Comparison of ENCODE assay signal across 10 mouse cellular contexts in genomic region chr6:140337083-140337491, GRCm38 (mm10).
DNase-seq lines count a peak whose midpoint lies in the region; ATAC-seq and TF ChIP-seq lines count a peak whose summit lies in the region.
"Had no signal": no experiment of that assay in that cellular context is flagged by ENCODE, and none has a peak within 500 bp of the region (broad histone marks: within the 10 kb centered on the region; RNA-seq: fewer than 3 reads in every experiment).

No protein-coding gene starts in this region.

- H3K4me1 ChIP-seq in lung, embryonic 16.5 days (replicated peaks; ENCODE audit: control insufficient read depth, insufficient read depth, low read length): peaks cover 22% of the 10 kb centered on the region
- no peaks in the 10 kb centered on the region; the same call in 1 of the 2 replicates for H3K4me1 ChIP-seq in lung, adult 2 months (ENCODE audit: control insufficient read depth, insufficient read depth, low read length)
- H3K4me1 ChIP-seq in embryonic facial prominence, embryonic 13.5 days: peaks cover 28% of the 10 kb centered on the region
- 0 out of 2 replicates have a peak, but pooled peaks cover 7% of the 10 kb centered on the region for H3K4me1 ChIP-seq in intestine, embryonic 15.5 days (replicated peaks)
- H3K4me1 ChIP-seq in stomach, embryonic 14.5 days (ENCODE audit: control insufficient read depth, insufficient read depth, low read length): peaks cover 19% of the 10 kb centered on the region

- TF ChIP-seq POLR2A in lung, adult 2 months (IDR thresholded peaks at IDR 0.05; ENCODE audit: borderline replicate concordance, extremely low read depth, low read depth, low read length): no peak

- 19% methylated on average over 3 of the region's 3 CpGs for WGBS in lung, embryonic 16.5 days
- 31% methylated on average over 3 of the region's 3 CpGs for WGBS in lung, adult 2 months
- WGBS in embryonic facial prominence, embryonic 13.5 days: 19% methylated on average over 3 of the region's 3 CpGs
- 23% methylated on average over 3 of the region's 3 CpGs for WGBS in intestine, embryonic 15.5 days
- WGBS in stomach, embryonic 14.5 days: 0% methylated on average over 2 of the region's 3 CpGs

- H3K4me3 ChIP-seq in lung, embryonic 16.5 days (ENCODE audit: low read length): no peak overlapping the region
- H3K4me3 ChIP-seq in lung, adult 2 months (replicated peaks; ENCODE audit: extremely low read depth, low read depth, low read length): no peak overlapping the region
- H3K4me3 ChIP-seq in embryonic facial prominence, embryonic 13.5 days: no peak overlapping the region
- no peak overlapping the region for H3K4me3 ChIP-seq in intestine, embryonic 15.5 days (replicated peaks)
- no peak overlapping the region for H3K4me3 ChIP-seq in stomach, embryonic 14.5 days (ENCODE audit: low read depth, low read length)
- H3K4me3 ChIP-seq: heart, adult 2 months had no signal

- no peak for DNase-seq in lung, adult 2 months
- no peak for DNase-seq in cerebellum, postnatal 25 days
- no peak for DNase-seq in layer of hippocampus, postnatal 25 days (ENCODE audit: extremely low spot score in 1 of 2, low spot score in 1 of 2)
- DNase-seq: cerebellum, adult 11 months; thymus, adult 18-20 months had no signal

- H3K4me2 ChIP-seq in lung, embryonic 16.5 days (ENCODE audit: low read depth, low read length): peak overlapping the region; percentile 41; the same call in 1 of the 2 replicates
- peak overlapping the region; percentile 45 for H3K4me2 ChIP-seq in embryonic facial prominence, embryonic 13.5 days
- no peak overlapping the region for H3K4me2 ChIP-seq in intestine, embryonic 15.5 days (replicated peaks)
- peak overlapping the region; percentile 30 for H3K4me2 ChIP-seq in stomach, embryonic 14.5 days (replicated peaks; ENCODE audit: low read depth, low read length)

- H3K27ac ChIP-seq in lung, embryonic 16.5 days (ENCODE audit: low read length): peak overlapping the region; percentile 88
- H3K27ac ChIP-seq in embryonic facial prominence, embryonic 13.5 days: peak overlapping the region; percentile 81
- H3K27ac ChIP-seq in intestine, embryonic 15.5 days: no peak overlapping the region
- peak overlapping the region; percentile 92 for H3K27ac ChIP-seq in stomach, embryonic 14.5 days (ENCODE audit: low read length)
- H3K27ac ChIP-seq: heart, adult 2 months had no signal

- no peak overlapping the region for H3K9ac ChIP-seq in lung, embryonic 16.5 days (ENCODE audit: low read length)
- no peak overlapping the region for H3K9ac ChIP-seq in embryonic facial prominence, embryonic 13.5 days
- no peak overlapping the region for H3K9ac ChIP-seq in intestine, embryonic 15.5 days
- no peak overlapping the region for H3K9ac ChIP-seq in stomach, embryonic 14.5 days (replicated peaks; ENCODE audit: low read depth, low read length)

- H3K27me3 ChIP-seq in lung, embryonic 16.5 days (ENCODE audit: control insufficient read depth, insufficient read depth, low read depth, low read length): no peaks in the 10 kb centered on the region
- no peaks in the 10 kb centered on the region for H3K27me3 ChIP-seq in embryonic facial prominence, embryonic 13.5 days
- H3K27me3 ChIP-seq in intestine, embryonic 15.5 days (replicated peaks): no peaks in the 10 kb centered on the region
- no peaks in the 10 kb centered on the region for H3K27me3 ChIP-seq in stomach, embryonic 14.5 days (ENCODE audit: control insufficient read depth, insufficient read depth, low read length)

- no peaks in the 10 kb centered on the region for H3K9me3 ChIP-seq in lung, embryonic 16.5 days (ENCODE audit: control insufficient read depth, low read length)
- H3K9me3 ChIP-seq in embryonic facial prominence, embryonic 13.5 days: no peaks in the 10 kb centered on the region
- no peaks in the 10 kb centered on the region for H3K9me3 ChIP-seq in intestine, embryonic 15.5 days
- no peaks in the 10 kb centered on the region for H3K9me3 ChIP-seq in stomach, embryonic 14.5 days (ENCODE audit: control insufficient read depth, low read depth, low read length)

- peak; percentile 80 for ATAC-seq in lung, embryonic 16.5 days (ENCODE audit: low read depth)
- ATAC-seq in embryonic facial prominence, embryonic 13.5 days (ENCODE audit: insufficient number of reproducible peaks, insufficient read depth, low FRiP score, low TSS enrichment, low read depth): no peak
- peak; percentile 50; the same call in 1 of the 2 replicates for ATAC-seq in intestine, embryonic 15.5 days
- ATAC-seq in stomach, embryonic 14.5 days (ENCODE audit: insufficient number of reproducible peaks, insufficient read depth, low FRiP score, low read depth): peak; percentile 75

- H3K36me3 ChIP-seq in lung, embryonic 16.5 days (ENCODE audit: control insufficient read depth, insufficient read depth, low read length): no peaks in the 10 kb centered on the region
- H3K36me3 ChIP-seq in embryonic facial prominence, embryonic 13.5 days: no peaks in the 10 kb centered on the region
- H3K36me3 ChIP-seq in intestine, embryonic 15.5 days: no peaks in the 10 kb centered on the region
- no peaks in the 10 kb centered on the region for H3K36me3 ChIP-seq in stomach, embryonic 14.5 days (ENCODE audit: control insufficient read depth, insufficient read depth, low read length)

- TF ChIP-seq CTCF in lung, adult 2 months (IDR thresholded peaks at IDR 0.05; ENCODE audit: insufficient read depth, low read length): no peak
